Mouse (Mus musculus) erythroblast, adult 5-6 weeks (primary cell): ENCODE data around the gene Cep78. TPM values are rescaled to one million over a fixed set of nuclear protein-coding genes. Genes with fewer than 3 reads are reported as not detected.

ENCODE experiments used
- ATAC-seq: replicated peaks from 2 replicates; pipeline ENCODE4 v1.8.0; 2016; ENCODE audit warnings: moderate number of reproducible peaks, mild to moderate bottlenecking, moderate TSS enrichment, inconsistent platforms; ENCODE audit not compliant: poor library complexity, low FRiP score, severe bottlenecking
- total RNA-seq, 2 experiments: library from RNA; stranded (forward) in 1 of 2; stranded (reverse) in 1 of 2; fragments of 150-400 nt in 1 of 2; fragments of 200-764, 138-1000 nt in 1 of 2; gene quantifications; 2 replicates each; pipeline versions ENCODE4 v1.2.3 to v1.2.4; 2015 to 2017; ENCODE audit warnings: low replicate concordance in 2 of 2

The Cep78 gene
- total RNA-seq, 2 experiments from 2014 or later: 2.7 to 3.1 TPM

GRCm38 (mm10) chr19:15919336-15919735, 65.5 kb downstream of the Cep78 start:
- no peak for ATAC-seq

GRCm38 (mm10) chr19:15918111-15918510, 66.7 kb downstream of the Cep78 start:
- ATAC-seq: no peak

GRCm38 (mm10) chr19:15913249-15913997, 71.4 kb downstream of the Cep78 start:
- no peak for ATAC-seq

GRCm38 (mm10) chr19:15911441-15911840, 73.3 kb downstream of the Cep78 start:
- no peak for ATAC-seq

- ATAC-seq: no peak
These were observed 73.8 kb downstream of the Cep78 start for GRCm38 (mm10) chr19:15910987-15911386.

- no peak for ATAC-seq
These were observed 74.3 kb downstream of the Cep78 start for GRCm38 (mm10) chr19:15910488-15910887.

- ATAC-seq: no peak
These were observed 76.8 kb downstream of the Cep78 start for GRCm38 (mm10) chr19:15908016-15908415.

Other genes with a start within 250 kb of the Cep78 start
- gene Psat1, start 37.7 kb downstream of the Cep78 start, total RNA-seq (2015; ENCODE audit: low replicate concordance): 9.8 and 32.5 TPM in 2 replicates
- 13.7 and 25.0 TPM in 2 replicates for gene Psat1, start 37.7 kb downstream of the Cep78 start, total RNA-seq (2017; ENCODE audit: low replicate concordance)
- gene Gnaq, start 147.8 kb upstream of the Cep78 start, total RNA-seq (2015; ENCODE audit: low replicate concordance): 5.2 and 12.9 TPM in 2 replicates
- 7.7 and 11.8 TPM in 2 replicates for gene Gnaq, start 147.8 kb upstream of the Cep78 start, total RNA-seq (2017; ENCODE audit: low replicate concordance)